Mouse (Mus musculus): ENCODE results near the gene Gm10647.

- TF ChIP-seq POLR2A (IDR thresholded peaks at IDR 0.05; ENCODE audit: insufficient read depth, low read depth, low read length) (no peak; the same call in 1 of the 2 replicates), CTCF (IDR thresholded peaks at IDR 0.05) (no peak)
Observed at GRCm38 (mm10) chr9:66794629-66795463, 2.0 kb upstream of the Gm10647 start.
